Mouse (Mus musculus): ENCODE measurements at regions not wholly inside any gene's neighbourhood (a gene's known extent, or its start where the extent isn't known, plus 50 kb on each side); places are given as distances from the start of the nearest gene placed in this dataset.

GRCm38 (mm10) chr16:86159021-86159815, 257.6 kb upstream of the Adamts5 start:
- Histone ChIP-seq H3K9me3 (no peaks in the 10 kb centered on the region), H3K4me2 (replicated peaks) (no peak overlapping the region), H3K9ac (replicated peaks) (no peak overlapping the region), H3K27ac (replicated peaks) (no peak overlapping the region), H3K4me1 (no peaks in the 10 kb centered on the region), H3K27me3 (no peaks in the 10 kb centered on the region), H3K4me3 (no peak overlapping the region), H3K36me3 (no peaks in the 10 kb centered on the region)
- WGBS = 87% methylated on average over 4 of the region's 4 CpGs
- ATAC-seq (ENCODE audit: low FRiP score, low read depth) = no peak

- H3K9me3 ChIP-seq = no peaks in the 10 kb centered on the region
- no peaks in the 10 kb centered on the region for H3K27me3 ChIP-seq
- ATAC-seq (ENCODE audit: low FRiP score, low read depth) = no peak
- no peak overlapping the region for H3K4me2 ChIP-seq (replicated peaks)
- H3K36me3 ChIP-seq = no peaks in the 10 kb centered on the region
- 63% methylated on average over 3 of the region's 3 CpGs for WGBS
- no peak overlapping the region for H3K9ac ChIP-seq (replicated peaks)
- no peak overlapping the region for H3K27ac ChIP-seq (replicated peaks)
- H3K4me3 ChIP-seq = no peak overlapping the region
- H3K4me1 ChIP-seq = peaks cover 3% of the 10 kb centered on the region; the same call in 1 of the 2 replicates
Measured at GRCm38 (mm10) chr16:86138171-86138570, 236.5 kb upstream of the Adamts5 start.

GRCm38 (mm10) chr16:86136169-86136568, 234.5 kb upstream of the Adamts5 start:
- Histone ChIP-seq H3K27me3 (no peaks in the 10 kb centered on the region), H3K4me3 (no peak overlapping the region), H3K4me1 (peaks cover 3% of the 10 kb centered on the region; the same call in 1 of the 2 replicates), H3K36me3 (no peaks in the 10 kb centered on the region), H3K27ac (replicated peaks) (no peak overlapping the region), H3K4me2 (replicated peaks) (no peak overlapping the region), H3K9ac (replicated peaks) (no peak overlapping the region), H3K9me3 (no peaks in the 10 kb centered on the region)
- WGBS = 8% methylated on average over 3 of the region's 3 CpGs
- peak; percentile 84 for ATAC-seq (ENCODE audit: low FRiP score, low read depth)

DNA sequence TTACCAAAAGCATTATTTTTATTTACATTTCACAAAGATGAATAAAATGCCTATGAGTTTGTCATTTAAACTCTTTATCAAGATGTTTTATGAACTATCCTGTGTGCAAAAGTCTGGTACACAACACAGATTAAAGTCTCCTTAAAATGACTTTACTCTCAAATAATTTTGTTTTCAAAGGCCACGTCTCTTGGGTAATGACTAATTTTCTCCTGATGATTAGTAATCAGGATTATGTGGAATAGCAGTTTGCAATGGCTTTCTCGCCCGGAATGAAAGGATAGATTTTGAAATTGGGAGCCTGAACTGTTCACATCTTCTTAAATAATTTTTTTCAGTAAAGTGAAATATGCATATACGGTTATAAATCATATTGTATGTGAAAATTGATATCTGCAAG, 225.8 kb upstream of the Adamts5 start:
- ATAC-seq (ENCODE audit: low FRiP score, low read depth) = no peak
- Histone ChIP-seq H3K27me3 (no peaks in the 10 kb centered on the region), H3K4me2 (replicated peaks) (no peak overlapping the region), H3K9me3 (no peaks in the 10 kb centered on the region), H3K9ac (replicated peaks) (no peak overlapping the region), H3K4me3 (no peak overlapping the region), H3K36me3 (no peaks in the 10 kb centered on the region), H3K27ac (replicated peaks) (no peak overlapping the region), H3K4me1 (no peaks in the 10 kb centered on the region)
- 80% methylated on average over 4 of the region's 4 CpGs for WGBS

- H3K27ac ChIP-seq (replicated peaks) = no peak overlapping the region
- no peaks in the 10 kb centered on the region for H3K36me3 ChIP-seq
- no peak overlapping the region for H3K9ac ChIP-seq (replicated peaks)
- no peaks in the 10 kb centered on the region for H3K4me1 ChIP-seq
- no peaks in the 10 kb centered on the region for H3K9me3 ChIP-seq
- no peak for ATAC-seq (ENCODE audit: low FRiP score, low read depth)
- H3K4me2 ChIP-seq (replicated peaks) = no peak overlapping the region
- no peaks in the 10 kb centered on the region for H3K27me3 ChIP-seq
- 86% methylated on average over 1 of the region's 1 CpGs for WGBS
- no peak overlapping the region for H3K4me3 ChIP-seq
Measured at GRCm38 (mm10) chr16:86124182-86124581, 222.6 kb upstream of the Adamts5 start.

GRCm38 (mm10) chr16:86122936-86123335, 221.3 kb upstream of the Adamts5 start:
- no peak for ATAC-seq (ENCODE audit: low FRiP score, low read depth)
- no peaks in the 10 kb centered on the region for H3K27me3 ChIP-seq
- H3K4me2 ChIP-seq (replicated peaks) = no peak overlapping the region
- H3K9me3 ChIP-seq = no peaks in the 10 kb centered on the region
- no peak overlapping the region for H3K4me3 ChIP-seq
- 64% methylated on average over 1 of the region's 1 CpGs for WGBS
- no peak overlapping the region for H3K27ac ChIP-seq (replicated peaks)
- H3K36me3 ChIP-seq = no peaks in the 10 kb centered on the region
- no peak overlapping the region for H3K9ac ChIP-seq (replicated peaks)
- no peaks in the 10 kb centered on the region for H3K4me1 ChIP-seq

DNA sequence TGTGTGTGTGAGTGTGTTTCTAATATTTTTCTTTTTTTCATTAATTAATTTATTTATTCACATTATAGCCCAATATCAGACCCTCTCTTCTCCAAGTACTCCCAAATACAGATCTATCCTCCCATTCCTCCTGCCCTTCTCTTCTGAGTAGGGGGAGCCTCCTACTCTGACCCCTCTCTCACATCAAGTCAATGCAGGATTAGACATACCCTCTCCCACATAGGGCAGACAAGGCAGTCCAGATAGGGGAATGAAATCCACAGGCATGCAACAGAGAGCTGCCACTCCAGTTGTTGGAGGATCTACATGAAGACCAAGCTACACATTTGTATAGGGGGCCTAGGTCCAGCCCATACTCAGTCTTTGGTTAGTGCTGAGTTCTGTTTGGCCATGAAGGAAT, 216.3 kb upstream of the Adamts5 start:
- no peaks in the 10 kb centered on the region for H3K27me3 ChIP-seq
- H3K27ac ChIP-seq (replicated peaks) = no peak overlapping the region
- H3K4me1 ChIP-seq = no peaks in the 10 kb centered on the region
- no peak for ATAC-seq (ENCODE audit: low FRiP score, low read depth)
- no peaks in the 10 kb centered on the region for H3K9me3 ChIP-seq
- H3K36me3 ChIP-seq = no peaks in the 10 kb centered on the region
- no peak overlapping the region for H3K4me2 ChIP-seq (replicated peaks)
- H3K9ac ChIP-seq (replicated peaks) = no peak overlapping the region
- H3K4me3 ChIP-seq = no peak overlapping the region

GRCm38 (mm10) chr16:86115587-86116376, 214.2 kb upstream of the Adamts5 start:
- Histone ChIP-seq H3K36me3 (no peaks in the 10 kb centered on the region), H3K27me3 (no peaks in the 10 kb centered on the region), H3K9ac (replicated peaks) (no peak overlapping the region), H3K4me2 (replicated peaks) (no peak overlapping the region), H3K27ac (replicated peaks) (no peak overlapping the region), H3K4me3 (no peak overlapping the region), H3K4me1 (no peaks in the 10 kb centered on the region), H3K9me3 (no peaks in the 10 kb centered on the region)
- WGBS = 75% methylated on average over 2 of the region's 2 CpGs
- no peak for ATAC-seq (ENCODE audit: low FRiP score, low read depth)

- Histone ChIP-seq H3K9me3 (no peaks in the 10 kb centered on the region), H3K4me2 (replicated peaks) (no peak overlapping the region), H3K36me3 (no peaks in the 10 kb centered on the region), H3K27me3 (no peaks in the 10 kb centered on the region), H3K4me1 (no peaks in the 10 kb centered on the region), H3K27ac (replicated peaks) (no peak overlapping the region), H3K4me3 (no peak overlapping the region), H3K9ac (replicated peaks) (no peak overlapping the region)
- WGBS = 90% methylated on average over 2 of the region's 2 CpGs
- ATAC-seq (ENCODE audit: low FRiP score, low read depth) = no peak
Measured at GRCm38 (mm10) chr16:86094461-86094860, 192.8 kb upstream of the Adamts5 start.

DNA sequence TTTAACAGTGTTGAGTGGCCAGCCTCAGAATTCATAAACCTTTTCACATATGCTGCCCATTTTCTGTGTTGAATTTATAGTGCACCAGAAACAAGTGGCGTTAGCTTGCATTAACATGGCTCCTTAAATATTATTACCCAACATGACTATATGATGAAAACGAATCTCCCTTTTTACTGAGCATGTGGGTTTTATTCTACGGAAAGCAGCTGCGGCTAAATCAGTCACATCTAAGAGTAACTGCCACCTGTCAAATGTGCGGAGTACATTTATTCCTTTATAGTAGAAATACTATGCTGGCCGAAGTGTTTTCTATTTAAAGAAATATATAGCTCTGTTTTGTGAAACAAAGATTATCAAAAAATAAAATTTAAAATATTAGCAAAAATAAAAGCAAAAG, 188.5 kb upstream of the Adamts5 start:
- Histone ChIP-seq H3K9ac (replicated peaks) (no peak overlapping the region), H3K4me3 (no peak overlapping the region), H3K36me3 (no peaks in the 10 kb centered on the region), H3K4me1 (no peaks in the 10 kb centered on the region), H3K27me3 (no peaks in the 10 kb centered on the region), H3K27ac (replicated peaks) (no peak overlapping the region), H3K4me2 (replicated peaks) (no peak overlapping the region), H3K9me3 (no peaks in the 10 kb centered on the region)
- WGBS = 91% methylated on average over 6 of the region's 6 CpGs
- no peak for ATAC-seq (ENCODE audit: low FRiP score, low read depth)

GRCm38 (mm10) chr16:86087421-86087820, 185.8 kb upstream of the Adamts5 start:
- ATAC-seq (ENCODE audit: low FRiP score, low read depth) = no peak
- Histone ChIP-seq H3K4me1 (no peaks in the 10 kb centered on the region), H3K9ac (replicated peaks) (no peak overlapping the region), H3K27me3 (no peaks in the 10 kb centered on the region), H3K36me3 (no peaks in the 10 kb centered on the region), H3K27ac (replicated peaks) (no peak overlapping the region), H3K4me3 (no peak overlapping the region), H3K4me2 (replicated peaks) (no peak overlapping the region), H3K9me3 (no peaks in the 10 kb centered on the region)
- WGBS = 90% methylated on average over 3 of the region's 3 CpGs

DNA sequence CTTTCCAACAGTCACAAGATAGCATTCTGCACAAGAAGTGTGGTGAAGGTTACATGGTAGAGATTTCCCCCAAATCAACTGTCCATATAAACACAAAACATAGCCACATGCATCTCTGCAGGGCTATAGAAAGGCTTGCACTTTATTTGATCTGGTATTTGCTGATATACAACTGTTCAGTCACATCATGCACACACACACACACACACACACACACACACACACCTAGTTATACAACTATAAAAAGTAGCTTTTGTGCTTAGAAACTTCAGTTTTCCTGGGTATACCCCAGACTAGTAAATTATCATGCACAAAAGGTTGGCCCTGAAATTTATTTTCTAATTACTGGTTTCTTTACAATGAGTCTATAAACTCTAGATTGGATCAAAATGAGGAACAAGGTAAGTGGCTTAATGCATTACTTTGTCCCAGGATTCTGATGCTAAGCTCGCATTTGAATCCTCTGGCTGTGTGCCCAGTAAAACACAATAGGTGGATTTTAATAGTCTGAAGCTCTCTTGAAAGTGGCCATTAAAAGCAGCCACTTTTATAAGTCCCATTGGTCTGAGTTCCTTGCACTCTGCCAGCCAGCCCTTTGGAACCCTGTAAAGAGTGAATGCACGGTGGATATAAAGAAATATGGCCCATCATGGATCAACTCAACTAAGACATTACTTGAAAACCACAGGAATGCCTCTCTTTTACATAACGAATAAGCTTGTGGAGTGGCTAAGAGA, 166.2 kb upstream of the Adamts5 start:
- Histone ChIP-seq H3K4me3 (no peak overlapping the region), H3K27ac (replicated peaks) (no peak overlapping the region), H3K27me3 (no peaks in the 10 kb centered on the region), H3K4me1 (peaks cover 10% of the 10 kb centered on the region; the same call in 1 of the 2 replicates), H3K9ac (replicated peaks) (no peak overlapping the region), H3K9me3 (no peaks in the 10 kb centered on the region), H3K36me3 (no peaks in the 10 kb centered on the region), H3K4me2 (replicated peaks) (no peak overlapping the region)
- peak; percentile 75 for ATAC-seq (ENCODE audit: low FRiP score, low read depth)
- 19% methylated on average over 3 of the region's 3 CpGs for WGBS
